Mouse (Mus musculus): ENCODE data around the gene C330021F23Rik.

DNA sequence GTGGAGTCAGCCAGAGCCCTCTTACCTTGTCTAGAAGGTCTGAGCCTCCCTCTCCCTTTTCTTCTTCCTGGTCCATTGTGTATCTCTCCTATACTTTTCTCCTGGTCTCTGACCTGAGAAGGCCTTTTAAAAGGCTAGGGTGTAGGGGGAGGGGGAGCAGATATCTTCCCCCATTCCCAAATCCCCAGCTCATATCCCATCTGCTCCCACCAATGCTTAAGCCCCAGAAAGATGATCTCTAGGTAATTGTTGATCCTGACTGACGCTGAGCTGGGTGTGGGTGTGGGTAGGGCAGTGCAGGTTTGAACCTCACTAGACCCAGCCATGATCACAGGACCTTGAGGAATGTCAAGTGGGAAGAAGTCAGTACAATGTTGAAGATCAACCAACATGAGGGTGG lies 57.7 kb downstream of the C330021F23Rik start, which contains the start of gene Pcp2:
- TF ChIP-seq CTCF (IDR thresholded peaks at IDR 0.05; ENCODE audit: low read depth) = no peak
- TF ChIP-seq EP300 (IDR thresholded peaks at IDR 0.05; ENCODE audit: low read depth) = no peak
